Mouse (Mus musculus): ENCODE results near the gene Ccdc40.

Gene Ccdc40

DNA sequence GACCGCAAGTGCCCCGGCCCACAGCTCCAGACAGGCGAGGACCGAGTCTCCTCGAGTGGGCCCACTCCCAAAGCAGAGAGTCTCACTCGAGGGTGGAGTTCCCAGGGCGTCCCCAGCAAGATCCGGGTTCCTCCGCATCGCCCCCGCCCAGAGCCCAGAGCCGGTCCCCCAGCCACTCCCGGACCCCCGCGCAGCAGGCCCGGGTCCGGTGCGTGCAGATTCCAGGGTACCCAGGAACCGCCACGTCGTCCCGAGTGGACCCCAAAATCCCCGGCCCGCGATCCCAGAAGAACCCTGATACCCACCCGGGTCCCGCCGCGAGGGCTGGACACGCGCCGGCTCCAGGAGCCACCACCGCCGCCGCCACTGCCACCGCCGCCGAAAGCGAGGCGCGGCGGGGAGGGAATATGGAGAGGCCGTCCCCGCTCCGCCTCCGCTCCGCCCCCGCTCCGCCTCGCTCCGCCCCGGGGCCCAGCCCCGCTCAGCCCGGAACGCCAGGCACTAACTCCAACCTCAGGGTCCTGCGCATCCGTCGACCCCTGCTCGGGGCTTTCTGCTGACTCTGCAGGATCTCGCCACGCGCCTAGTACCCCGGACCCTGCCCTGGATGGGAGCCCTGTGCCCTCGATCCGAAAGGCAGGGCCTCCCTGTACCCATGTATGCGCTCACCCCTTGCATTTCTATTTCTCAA is at the start of gene Ccdc40, which contains the start of gene Tbc1d16:
Gene Ccdc40, plus strand, starts transcription at position 482 of the 691 bp plus-strand sequence.
Gene Tbc1d16, minus strand, starts transcription at position 409 of the 691 bp plus-strand sequence.
- DNase-seq (ENCODE audit: low read depth) = peak; percentile 78

- DNase-seq (ENCODE audit: low read depth) = no peak
These were observed 47.4 kb upstream of the Ccdc40 start for GRCm38 (mm10) chr11:119180824-119181582.

DNA sequence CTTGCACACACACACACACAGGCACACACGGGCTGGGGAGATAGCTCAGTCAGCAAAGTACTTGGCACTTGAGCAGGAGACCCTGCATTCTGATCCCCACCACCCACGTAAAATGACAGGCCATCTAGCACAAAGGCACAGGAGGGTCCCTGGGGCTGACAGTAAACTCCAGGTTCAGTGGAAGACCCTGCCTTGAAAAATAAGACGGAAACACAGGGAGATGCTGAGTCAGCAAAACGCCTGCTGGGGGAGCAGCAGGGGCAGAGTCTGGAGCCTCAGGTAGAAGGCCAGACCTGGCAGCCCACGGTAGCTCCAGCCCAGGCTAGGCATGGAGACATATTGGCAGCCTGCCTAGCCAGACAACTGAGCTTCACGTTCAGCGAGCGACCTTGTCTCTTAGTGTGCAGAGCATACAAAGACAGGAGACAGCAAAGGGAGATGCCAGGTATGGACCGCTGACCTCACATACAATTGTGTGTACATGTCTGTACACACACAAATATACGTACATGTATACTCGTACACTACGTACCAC is 46.4 kb upstream of the Ccdc40 start:
- DNase-seq (ENCODE audit: low read depth) = no peak

DNA sequence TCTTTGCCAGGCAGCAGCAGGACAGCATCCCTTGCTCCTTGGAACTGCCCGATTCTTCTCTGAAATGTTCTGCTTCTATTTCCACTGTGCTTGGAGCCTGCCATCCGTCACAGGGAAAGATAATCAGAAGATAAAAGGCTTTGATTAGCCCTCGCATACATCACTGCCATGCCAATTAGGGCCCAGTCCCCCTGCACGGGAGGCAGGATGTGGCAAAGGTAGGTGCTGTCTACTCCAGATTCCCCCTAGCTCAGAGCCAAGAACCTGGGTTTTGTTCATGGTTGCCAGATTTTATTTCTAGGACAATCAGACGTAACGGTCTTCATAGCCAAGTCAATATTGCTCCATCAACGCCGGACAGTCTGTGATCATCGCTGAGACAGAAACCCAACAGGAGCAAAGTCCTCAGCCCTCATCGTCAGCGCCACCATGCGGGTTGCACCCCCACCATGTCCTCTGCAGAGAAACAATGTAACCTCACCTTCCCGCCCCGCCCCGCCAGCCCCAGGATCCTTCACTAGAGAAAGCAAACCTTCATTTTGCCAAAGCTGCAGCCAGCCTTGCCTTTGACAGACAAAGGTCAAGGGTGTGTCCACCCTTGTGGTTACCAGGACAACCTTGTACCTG is 44.6 kb upstream of the Ccdc40 start:
- no peak for DNase-seq (ENCODE audit: low read depth)

DNA sequence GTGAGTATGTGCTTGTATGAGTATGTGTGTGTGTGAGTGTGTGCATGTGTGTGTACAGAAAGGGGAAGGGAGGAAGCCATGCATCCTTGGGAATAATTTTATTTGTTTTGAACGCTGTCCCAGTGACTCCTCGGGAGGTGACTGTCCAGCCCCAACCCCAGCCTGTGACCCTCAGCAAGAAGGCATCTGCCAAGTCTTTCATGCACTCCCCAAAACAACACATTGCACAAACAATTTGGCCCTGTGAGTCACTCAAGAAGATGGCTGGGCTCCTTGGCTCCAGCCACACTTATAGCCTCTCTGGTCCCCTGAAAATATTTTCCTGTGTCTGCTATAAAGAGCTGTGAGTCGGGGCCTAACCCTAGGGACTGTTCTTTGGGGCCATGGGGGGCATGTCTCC is 42.0 kb upstream of the Ccdc40 start:
- DNase-seq (ENCODE audit: low read depth) = peak; percentile 76

GRCm38 (mm10) chr11:119186989-119187799 is 41.2 kb upstream of the Ccdc40 start:
- peak; percentile 76 for DNase-seq (ENCODE audit: low read depth)

GRCm38 (mm10) chr11:119187800-119188197 is 40.6 kb upstream of the Ccdc40 start:
- DNase-seq (ENCODE audit: low read depth) = no peak

DNA sequence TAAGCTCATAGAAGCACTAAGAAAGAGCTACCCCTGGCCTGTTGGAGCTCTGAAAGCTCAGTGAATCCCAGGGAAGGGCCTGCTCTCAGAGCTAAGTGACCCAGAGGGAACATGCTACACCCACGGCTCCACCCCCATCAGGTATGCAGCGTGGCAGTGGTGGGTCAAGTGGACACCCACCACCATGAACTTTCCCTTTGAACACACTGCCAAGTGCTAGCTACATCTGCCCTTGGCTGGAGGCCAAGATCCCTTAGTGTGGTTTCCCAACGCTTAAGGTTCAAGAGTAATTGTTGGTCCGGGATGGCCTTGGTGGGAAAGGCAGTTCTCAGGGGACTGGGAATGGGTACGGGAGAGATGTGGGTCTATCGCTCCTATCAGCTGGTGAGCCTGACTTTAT is 40.0 kb upstream of the Ccdc40 start:
- DNase-seq (ENCODE audit: low read depth) = peak; percentile 61

DNA sequence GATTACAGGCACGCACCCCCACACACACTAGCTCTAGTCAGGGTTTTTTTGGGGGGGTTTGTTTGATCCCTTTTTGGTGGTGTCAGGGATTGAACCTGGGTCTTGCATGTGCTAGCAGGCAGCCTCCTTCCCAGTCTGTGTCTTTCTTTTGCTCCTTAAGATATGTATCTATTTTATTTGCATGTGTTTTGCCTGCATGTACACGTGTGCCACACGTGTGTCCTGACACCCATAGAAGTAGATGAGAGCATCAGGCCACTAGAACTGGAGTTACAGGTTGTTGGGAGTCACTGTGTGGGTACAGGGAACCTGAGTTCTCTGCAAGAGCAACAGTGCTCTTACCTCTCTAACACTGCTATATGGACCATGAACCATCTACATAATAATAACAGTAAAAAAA is 39.1 kb upstream of the Ccdc40 start:
- DNase-seq (ENCODE audit: low read depth) = no peak

GRCm38 (mm10) chr11:119190498-119190897 is 37.9 kb upstream of the Ccdc40 start:
- DNase-seq (ENCODE audit: low read depth) = peak; percentile 88

DNA sequence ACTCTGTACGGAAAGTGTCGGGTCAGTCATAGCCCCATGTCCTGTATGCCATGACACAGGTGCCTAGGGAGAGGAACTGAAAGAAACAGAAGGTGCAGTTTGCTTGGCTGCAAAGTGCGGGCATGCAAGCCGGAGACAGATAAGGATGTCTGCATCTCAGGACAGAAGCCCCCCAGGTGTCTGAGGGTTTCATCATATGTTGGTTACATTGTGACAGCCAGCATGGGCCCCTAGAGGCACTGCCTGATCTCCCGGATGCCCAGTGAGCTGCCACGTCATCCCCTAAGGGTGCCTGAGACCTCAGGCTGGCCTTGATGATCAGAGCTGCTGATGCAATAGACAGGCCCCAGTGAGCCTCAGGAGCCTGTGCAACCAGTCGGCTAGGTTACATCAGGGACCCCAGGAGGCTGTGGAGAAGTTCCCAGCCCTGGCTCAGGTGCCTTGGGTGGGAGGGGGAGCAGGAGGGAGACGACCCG is 36.7 kb upstream of the Ccdc40 start:
- DNase-seq (ENCODE audit: low read depth) = peak; percentile 34

- DNase-seq (ENCODE audit: low read depth) = peak; percentile 45
These were observed 36.2 kb upstream of the Ccdc40 start for GRCm38 (mm10) chr11:119192176-119192575.

- DNase-seq (ENCODE audit: low read depth) = no peak
These were observed 35.8 kb upstream of the Ccdc40 start for GRCm38 (mm10) chr11:119192605-119193004.

DNA sequence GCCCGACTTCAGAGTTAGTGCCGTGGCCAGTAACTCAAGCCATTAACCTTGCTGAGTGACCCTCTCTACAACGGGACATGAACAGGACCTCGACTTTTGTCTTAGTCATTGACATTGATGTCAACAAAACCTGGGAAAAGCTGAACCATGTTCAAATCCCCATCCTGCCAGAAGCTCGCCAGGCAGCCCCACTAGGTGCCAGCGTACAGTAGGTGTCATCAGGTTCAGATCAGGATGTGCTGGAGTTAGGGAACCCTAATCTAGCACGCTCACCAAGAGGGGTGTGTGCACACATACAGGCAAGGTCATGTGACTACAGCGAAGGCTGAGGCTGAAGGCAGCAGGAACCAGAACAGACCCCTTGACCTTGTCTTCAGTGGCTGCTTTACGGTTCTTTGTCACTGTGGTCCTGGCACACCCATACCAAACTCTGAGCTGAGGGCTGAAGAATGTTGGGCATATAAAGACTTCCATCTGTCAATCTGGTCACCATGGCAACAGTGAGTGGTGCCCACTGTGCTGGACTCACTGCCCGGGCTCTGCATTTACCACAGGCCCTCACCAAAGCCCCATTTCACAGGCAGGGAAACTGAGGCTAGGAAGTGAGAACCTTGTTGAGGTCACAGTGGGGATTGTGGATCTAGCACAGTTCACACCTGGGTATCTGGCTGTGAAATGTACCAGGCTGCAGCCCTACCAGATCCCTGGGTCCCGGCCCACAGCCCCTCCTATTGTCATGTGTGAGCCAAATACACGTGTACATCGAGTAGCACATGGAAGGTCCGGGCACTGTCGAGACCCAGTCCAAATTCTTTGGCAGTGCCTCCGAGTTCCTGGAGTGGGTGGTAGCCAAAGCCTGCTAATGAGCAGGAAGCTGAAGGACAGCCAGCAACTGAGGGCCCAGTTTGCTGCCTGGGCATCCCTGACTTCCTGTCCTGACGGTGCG is 30.5 kb upstream of the Ccdc40 start:
- DNase-seq (ENCODE audit: low read depth) = no peak

GRCm38 (mm10) chr11:119198564-119199232 is 29.7 kb upstream of the Ccdc40 start:
- no peak for DNase-seq (ENCODE audit: low read depth)

DNA sequence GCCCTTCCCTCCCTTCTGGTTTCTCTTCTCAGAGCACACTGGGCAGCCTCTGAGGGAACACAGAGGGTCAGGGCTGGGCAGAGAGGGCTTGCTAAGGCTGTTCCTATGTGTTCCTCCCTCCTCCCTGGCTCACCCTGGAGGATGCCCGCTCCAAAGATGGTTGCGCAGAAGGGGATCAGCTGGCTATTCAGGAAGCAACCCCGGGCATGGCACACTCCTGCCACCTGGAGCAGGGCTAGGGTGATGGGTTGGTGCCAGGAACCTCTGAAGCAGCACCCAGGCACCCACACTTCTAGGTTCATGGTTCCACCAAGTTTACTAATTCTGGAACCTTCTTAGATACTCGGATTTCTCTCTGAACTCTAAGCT is 29.2 kb upstream of the Ccdc40 start:
- no peak for DNase-seq (ENCODE audit: low read depth)

- DNase-seq (ENCODE audit: low read depth) = peak; percentile 63
These were observed 24.9 kb upstream of the Ccdc40 start for GRCm38 (mm10) chr11:119203423-119203822.

DNA sequence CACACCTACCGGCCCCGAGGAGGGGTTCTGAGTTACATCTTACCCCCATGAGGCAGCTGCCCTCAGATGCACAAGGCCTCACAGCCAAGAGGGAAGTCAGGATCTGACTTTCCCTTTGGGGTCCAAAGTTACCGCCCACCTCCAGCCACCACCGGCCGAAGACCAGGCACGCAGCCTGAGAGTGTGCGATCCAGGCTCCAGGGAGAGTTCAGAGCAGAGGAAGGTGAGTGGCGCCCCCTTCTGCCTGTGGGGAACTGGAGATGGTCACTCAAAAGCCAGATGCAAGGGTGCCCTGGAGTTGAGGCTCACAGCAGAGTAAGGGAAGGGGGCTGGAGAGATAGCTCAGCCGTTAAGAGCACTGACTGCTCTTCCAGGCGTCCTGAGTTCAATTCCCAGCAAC is 22.6 kb upstream of the Ccdc40 start:
- no peak for DNase-seq (ENCODE audit: low read depth)

DNA sequence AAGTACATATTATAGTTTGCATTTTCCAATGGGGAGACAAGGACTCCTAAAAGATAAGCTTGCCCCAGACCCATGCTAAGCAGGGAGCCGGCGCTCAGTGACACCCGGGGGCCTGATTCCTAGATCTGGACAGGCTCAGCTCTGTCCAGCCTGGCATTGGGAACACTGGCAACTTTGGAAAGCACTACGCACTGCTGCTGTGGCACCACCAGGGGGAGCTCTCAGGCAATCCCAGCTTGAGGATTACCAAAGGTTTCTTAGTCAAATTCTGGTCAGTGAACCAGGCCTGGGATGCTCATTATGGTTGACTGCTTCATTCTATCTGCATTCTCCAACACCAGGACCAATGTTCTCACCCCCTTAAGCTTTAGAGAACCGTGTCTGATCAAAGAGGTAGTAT is 21.8 kb upstream of the Ccdc40 start:
- DNase-seq (ENCODE audit: low read depth) = peak; percentile 88

- peak; percentile 71 for DNase-seq (ENCODE audit: low read depth)
These were observed 20.4 kb upstream of the Ccdc40 start for GRCm38 (mm10) chr11:119207986-119208385.
